Mouse (Mus musculus) retina, postnatal 1 day (tissue): ENCODE measurements around the gene Rapgef3.

Experiments used
- DNase-seq: peaks from one replicate; pipeline ENCODE4 v3.0.0-alpha.2; 2012

Gene Rapgef3

DNA sequence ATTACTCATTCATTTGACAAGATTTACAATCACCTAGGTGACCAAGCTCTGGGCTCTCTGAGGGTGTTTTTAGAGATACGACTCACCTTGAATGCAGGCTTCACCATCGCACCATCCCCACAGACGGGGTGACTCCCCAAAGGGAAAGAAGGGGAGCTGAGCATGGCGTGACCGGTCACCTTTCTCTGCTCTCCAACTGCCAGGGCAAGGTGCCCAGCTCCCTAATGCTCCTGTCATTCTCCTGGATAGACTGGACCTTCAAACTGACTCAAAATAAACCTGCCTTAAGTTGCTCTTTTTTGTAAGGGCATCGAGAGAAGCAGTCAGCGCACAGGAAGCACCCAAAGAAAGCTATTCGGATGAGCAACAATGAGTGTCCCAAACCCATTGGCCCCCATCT lies 2.5 kb upstream of the Rapgef3 start:
- DNase-seq, result no peak

DNA sequence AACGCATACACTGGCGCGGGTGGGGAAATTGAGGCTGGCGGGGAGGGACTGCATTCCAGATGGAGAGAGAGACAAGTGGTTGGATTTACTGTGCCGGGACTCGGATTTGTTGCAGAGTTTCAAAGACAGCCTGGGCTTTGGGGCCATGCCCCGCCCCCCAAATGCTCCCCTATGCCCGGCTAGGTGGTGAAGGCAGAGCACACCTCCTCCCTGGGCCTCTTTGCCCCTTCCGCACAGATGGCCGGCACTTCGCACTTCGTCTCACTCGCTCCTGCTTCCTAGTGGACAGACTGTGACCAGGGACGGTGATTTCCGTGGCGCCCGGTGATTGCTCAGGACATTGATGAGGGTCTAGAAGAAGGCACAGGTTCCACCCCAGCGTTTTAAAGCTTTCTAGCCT lies 420 bp upstream of the Rapgef3 start:
- DNase-seq, result peak; percentile 55

DNA sequence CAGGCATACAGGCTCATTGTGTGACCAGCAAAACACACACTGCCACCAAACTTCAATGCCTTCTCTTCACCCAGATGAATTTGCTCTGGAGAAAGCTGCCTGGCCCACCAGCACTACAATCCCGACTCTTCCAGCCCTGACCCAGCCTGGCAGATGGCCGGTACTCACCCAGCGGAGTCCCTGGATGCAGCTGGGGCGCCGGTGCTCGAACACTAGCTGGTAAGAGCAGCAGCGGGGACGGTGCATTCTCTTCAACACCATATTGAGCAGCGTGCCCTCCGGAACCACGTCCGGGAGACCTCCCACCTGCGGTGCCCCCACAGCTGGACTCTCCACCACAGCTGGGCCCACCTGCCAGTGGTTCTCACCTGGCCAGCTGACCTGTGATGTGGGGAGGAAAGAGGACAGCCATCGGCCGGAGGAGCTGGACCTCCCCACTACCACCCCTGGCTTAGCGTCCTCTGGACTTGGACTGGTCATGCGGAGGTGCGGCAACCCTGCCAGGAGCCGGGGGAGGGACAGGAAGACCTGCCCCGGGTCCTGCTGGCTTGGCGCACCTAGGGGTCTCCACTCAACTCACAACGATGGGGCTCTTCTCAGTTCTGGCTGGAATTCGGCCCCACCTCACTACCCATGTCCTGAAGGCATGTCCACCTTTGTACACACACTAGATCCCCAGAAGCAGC lies 1.0 kb downstream of the Rapgef3 start:
- no peak for DNase-seq

DNA sequence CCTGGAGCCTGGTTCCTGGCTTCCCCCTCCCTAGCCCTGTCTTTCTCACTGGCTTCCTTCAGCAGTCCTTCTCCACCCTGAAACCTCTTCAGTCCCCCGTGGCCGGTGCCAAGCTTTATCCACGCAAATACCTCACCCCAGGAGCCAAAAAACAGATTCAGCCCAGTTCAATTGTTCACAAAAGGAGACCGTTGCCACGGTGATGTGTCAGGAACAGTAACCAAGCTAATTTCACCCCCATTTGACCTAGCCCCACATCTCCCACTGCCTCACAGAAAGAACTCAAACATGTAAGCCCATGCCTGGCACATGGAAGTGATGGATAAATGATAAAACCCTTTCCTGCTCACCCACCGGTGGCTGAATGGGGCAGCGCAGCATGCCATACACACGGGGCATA lies 1.6 kb downstream of the Rapgef3 start:
- peak; percentile 64 for DNase-seq

DNA sequence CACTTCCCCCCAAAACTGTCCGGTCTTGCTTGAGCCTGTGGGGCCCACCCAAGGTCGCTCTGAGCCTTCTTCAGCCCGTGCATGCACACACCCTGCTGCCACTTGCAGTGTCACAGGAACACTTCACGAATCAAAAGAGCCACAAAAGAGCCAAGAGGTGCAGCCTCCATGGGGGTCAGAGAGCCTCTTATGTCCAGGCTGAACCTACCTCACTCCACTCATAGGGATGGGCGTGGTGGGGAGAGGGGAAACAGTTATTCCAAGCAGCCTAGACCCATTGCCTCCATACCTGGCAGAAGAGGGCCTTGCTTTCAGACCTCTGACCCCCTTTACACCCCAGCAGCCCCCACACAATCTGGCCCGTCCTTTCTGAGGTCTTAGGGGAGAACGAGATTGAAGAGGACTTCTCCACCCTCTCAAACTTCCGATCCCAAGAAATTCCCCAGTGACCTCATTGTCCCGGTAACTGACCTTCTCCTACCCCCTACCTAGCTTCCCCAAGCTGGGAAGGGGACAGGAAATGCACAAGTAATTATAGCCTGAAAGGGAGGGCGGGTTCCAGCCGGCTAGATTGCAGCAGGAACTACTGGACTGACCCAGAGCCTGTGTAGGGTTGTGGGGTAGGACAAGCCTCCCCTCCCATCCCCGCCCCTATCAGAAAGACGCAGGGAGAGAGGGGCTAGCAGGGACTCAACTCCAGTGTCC lies 2.5 kb downstream of the Rapgef3 start:
- DNase-seq, result no peak

DNA sequence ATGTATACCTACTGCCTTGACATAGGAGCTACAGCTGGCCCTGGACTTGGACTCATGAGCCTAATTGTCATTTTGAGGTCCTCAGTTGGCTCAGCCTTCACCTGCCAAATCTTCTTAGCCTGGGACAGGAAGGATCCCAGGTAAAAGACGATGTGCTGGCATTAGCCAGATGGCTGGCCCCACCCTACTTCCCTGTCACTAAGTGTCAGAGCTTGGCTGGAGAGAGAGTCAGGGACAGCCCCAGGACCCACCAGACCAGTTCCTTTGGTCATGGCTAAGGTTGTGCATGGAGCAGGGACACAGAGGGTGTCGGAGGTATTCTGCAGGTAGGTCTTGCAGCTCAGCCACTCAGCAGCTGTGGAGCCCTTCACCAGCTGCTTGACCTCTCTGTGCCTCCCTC lies 3.2 kb downstream of the Rapgef3 start:
- no peak for DNase-seq

DNA sequence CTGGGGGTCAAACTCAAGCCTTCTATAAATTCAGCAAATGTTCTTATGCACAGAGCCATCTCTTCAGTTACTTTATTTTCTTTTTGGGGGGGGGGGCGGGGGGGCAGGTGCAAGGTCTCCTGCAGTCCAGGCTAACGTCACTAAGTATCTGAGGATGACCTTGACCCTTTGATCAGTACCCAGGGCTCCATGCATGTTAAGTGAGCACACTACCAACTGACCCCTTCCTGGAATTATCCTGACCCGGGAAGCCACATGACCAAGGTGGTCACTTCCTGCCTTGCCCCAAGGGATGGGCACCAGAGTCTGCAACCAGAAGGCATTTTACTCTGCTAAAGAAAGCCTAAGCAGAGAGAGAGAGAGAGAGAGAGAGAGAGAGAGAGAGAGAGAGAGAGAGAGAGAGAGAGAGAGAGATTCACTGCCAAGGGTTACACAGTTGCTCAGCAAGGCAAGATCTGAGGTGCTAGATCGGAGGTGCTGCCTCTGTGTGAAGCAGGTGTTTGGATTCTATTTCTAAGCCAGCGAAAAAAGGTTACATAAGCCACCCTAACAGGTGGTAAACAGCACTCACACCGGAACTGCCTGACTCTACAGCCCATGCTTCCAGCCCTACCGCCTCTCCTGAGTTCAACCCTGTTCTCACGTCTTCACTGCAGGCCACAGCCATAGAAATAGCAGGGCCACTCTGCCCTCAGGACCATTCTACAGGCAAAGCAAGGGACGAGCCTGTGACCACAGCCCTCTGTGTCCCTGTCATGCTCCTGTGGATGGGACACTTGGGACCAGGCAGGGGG lies 4.3 kb downstream of the Rapgef3 start:
- DNase-seq, result no peak

DNA sequence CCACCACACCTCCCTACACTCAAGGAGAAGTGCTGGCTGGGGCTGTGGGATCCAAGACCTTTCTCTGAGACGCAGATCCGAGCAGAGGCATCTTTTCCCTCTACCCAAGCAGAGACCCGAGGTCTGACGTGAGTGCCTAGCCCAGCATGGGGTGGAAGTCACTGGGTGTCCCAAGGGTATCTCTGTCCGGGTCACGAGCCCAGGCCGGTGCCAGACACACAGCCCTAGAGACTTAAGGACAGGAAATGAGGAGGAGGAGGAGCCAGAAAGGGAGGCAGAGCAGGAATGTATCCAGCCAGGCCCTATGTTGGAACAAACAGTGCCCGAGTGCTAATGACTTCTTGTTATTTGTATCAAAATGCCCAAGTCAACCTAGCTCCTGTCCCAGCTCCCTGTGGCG lies 5.0 kb downstream of the Rapgef3 start:
- no peak for DNase-seq

DNA sequence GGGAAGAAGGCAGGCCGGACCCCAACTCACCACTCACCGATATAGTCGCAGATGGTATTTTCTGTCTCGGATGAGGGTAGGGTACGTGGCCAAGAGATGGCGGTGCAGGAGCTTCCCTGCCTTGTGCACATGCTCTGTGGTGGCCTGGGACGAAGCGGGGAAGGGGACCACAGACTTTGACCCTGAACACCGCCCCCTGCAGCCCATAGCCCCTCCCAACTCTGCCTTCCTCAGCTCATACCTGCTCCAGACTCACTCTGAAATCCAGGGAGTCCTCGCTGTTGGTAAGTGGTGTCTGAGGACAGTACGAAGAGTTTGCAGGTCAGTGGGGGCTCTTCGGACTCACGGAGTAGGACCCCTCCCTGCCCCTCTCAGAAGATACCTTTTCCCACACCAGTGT lies 6.3 kb downstream of the Rapgef3 start:
- no peak for DNase-seq

DNA sequence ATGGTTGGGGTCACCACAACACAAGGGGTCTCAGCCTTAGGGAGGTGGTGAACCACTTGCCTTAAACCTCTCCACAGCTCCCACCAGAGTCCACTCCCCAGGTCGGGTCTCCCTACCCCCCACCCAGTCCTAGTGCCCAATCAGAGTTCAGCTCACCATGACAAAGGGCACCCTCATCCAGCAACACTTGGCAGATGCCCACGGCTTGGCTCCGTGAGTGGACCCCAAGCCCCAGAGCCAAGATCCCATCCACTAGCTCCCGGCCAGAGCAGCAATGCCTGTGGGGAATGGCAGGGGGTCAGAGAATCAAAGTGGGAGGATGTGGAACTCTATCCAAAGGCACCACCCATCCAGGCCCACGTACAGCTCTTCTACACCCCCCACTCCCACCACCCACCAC lies 6.8 kb downstream of the Rapgef3 start:
- DNase-seq, result no peak

DNA sequence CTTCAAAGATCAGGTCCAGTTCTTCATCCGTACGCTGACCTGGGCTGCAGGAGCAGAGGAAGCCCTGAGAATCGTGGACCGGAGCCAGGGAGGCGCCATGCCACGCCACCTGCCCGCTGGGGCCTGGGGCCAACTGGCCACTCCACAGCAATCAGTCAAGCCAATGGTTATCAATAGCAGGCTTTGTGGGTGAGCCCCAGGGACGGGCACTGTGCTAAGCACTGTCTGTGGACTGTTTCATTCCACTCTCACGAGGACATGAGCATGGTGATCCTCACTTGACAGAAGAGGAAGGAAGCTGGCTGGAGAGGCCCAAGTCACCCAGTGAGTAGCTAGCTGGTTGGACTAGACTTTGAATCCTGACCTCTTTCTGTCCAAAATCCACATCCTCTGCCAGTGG lies 7.8 kb downstream of the Rapgef3 start:
- DNase-seq, result no peak

DNA sequence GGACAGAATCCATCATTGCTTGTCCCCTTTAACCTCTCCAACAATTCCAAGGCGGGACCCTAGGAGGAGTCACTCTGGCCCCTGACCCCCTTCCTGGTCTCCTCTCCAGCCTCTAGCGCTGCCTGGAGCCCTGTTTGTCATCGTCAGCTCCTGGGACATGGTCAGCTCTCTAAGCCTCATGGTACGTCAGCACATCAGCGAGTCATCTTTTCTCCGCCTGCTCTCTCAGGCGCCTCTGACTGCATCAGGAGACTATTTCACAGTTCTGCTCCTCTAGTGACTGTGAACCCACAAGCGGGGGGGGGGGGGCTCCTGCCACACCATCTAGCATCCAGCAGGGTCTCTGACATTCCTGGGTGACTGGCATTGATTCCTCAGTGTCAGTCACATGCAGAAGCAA lies 12.4 kb downstream of the Rapgef3 start:
- peak; percentile 41 for DNase-seq

DNA sequence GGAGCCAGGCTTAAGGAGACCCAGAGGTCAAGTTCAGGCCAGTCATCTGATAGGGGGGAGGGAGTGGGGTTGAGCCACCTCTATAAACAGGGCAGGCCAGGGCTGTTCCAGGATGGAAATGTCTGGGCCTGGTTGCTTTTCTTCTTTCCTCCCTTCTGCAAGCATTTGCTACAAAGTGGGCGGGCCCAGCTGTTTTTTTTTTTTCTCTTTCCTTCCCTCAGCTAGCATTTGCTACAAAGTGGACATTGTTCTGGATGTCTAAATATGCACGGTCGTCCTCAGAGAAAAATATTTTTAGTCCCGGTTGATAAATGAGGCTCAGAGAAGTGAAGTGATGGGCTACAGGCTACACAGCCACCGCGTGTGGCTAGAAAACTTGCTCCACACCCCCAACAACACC lies 13.3 kb downstream of the Rapgef3 start:
- no peak for DNase-seq

DNA sequence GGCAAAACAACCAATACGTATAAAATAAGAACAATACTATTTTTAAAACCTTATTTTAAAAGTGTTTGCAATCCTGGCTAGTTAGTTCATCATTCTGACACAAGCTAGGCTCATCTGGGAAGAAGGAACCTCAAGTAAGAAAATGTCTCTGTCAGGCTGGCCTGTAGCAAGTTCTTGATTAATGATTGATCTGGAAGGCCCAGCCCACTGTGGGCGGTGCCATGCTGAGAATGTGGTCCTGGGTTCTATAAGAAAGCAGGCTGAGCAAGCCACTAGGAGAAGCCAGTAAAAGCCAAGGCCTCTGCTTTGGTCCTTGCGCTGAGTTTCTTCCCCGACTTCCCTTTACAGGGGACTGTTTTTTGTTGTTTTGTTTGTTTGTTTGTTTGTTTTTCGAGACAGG lies 15.3 kb downstream of the Rapgef3 start:
- no peak for DNase-seq

DNA sequence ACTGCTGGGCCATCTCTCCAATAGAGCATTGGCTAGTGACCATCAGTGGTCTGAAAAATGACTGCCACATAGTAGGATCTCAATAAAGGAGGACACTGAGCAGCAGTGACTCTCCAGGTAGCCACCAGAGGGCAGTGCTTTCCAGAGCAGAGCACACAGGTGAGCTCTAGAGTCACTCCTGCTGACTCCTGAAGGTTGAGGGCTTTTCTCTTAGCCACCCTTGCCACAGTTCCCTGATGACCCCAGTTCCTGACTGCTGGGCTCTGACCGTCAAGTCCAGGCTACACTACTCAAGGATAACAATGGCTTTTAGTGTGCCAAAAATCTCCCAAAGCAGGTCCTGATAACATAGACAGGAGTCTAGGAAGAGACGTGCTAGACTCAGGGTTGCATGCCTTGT lies 16.1 kb downstream of the Rapgef3 start:
- no peak for DNase-seq

DNA sequence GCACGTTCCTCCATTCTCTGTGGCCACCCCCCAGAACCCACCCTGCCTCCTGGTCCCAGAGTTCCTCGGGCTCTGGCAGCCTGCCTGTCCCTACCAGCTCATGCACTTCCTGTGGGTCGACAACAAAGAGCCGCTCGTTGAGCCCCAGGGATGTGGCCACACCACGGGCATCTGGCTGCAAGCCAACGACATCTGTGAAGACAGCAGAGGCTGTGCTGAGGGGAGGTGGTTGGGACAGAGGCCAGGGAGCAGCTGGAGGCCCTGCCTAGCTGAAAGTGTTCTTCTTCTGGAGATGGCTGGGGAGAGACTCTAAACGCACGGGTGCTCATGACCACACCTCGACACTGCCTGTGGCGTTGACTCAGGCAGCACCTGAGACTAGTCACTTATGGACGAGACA lies 17.1 kb downstream of the Rapgef3 start:
- peak; percentile 97 for DNase-seq

DNA sequence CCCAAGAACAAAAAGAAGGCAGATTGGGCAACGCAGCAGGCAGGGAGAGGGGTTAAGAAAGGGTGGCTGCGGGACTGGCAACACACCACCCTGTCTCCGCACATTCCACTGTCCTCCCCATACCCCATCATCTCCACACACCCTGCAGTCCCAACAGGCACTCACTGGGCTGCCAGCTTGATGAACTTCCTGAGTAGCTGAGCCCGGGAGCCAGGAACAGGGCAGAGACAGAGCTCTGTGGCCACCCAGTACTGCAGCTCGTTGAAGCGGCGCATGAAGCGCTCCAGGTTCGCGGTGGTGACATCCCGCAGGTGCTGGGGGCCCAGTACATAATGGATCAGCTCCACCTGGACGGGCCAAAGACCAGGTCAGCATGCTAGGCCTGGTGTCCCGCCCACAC lies 17.9 kb downstream of the Rapgef3 start:
- no peak for DNase-seq

DNA sequence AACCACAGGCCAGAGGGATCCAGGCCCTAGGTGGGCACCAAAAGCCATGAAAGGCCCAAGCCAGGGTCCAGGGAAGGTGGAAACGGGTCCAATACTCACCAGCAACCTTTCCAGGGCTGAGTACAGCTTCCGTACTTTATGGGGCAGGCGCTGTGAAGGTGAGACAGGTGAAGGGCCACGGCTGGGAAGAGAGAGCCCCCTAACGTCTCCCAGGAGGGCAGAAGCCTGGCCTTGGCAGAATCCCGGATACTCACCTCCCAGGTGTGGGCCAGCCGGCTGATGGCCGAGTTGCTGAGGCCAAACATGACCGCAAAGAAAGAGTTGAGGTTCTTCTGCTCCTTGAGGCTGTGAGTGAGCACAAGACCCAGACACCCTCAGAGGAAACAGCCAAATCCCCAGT lies 18.4 kb downstream of the Rapgef3 start:
- DNase-seq, result no peak

DNA sequence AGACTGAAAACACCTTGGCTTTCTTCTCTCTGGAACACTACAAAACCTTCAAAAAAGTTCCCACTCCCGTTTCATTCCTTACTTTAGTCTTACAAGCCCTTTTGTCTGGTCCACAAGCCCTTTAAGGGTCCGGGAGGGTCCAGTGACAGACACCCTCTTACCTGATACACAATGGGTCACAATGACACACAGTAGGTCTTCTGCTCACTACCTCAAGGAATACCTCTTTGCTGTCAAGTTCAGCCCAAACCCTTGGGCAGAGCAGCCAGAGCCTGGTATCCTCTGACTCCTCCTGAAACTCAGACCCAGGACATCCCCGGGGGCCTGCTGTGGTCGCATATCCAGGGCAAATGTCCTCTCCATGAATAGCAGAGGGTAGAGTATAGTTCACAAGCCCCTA lies 18.8 kb downstream of the Rapgef3 start:
- no peak for DNase-seq

DNA sequence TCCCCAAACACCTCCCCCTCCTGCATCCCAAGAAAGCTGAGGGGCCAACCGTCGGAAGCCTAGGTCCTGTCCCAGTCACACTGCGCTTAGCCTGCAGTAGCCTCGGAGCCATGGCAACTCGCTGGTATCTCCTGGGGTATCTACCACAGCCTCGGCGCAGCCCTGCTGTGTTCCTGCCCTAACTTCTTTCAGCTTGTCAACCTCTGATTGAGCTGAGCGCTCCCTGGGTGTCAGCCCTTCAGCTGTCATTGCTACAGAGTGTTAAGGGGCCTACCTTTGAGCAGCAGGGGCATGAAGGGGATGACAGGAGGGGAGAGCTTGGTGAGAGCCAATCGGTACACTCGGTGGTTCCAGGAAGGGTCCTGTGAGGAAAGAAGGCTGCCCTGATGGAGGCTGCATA lies 19.5 kb downstream of the Rapgef3 start:
- DNase-seq, result no peak

DNA sequence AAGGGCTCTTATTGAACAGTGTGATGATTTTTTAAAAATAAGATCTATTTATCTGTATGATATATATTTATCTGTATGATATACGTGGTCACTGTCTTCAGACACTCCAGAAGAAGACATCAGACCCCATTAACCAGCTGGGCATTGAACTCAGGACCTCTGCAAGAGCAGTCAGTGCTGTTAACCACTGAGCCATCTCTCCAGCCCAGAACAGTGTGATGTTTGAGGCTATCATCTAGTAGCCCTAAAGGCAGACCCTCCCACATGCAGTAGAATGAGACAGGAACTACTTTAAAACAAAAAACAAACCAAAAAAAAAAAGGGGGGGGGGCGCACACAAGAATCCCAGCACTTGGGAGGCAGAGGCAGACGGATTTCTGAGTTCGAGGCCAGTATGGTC lies 20.3 kb downstream of the Rapgef3 start:
- DNase-seq, result no peak

DNA sequence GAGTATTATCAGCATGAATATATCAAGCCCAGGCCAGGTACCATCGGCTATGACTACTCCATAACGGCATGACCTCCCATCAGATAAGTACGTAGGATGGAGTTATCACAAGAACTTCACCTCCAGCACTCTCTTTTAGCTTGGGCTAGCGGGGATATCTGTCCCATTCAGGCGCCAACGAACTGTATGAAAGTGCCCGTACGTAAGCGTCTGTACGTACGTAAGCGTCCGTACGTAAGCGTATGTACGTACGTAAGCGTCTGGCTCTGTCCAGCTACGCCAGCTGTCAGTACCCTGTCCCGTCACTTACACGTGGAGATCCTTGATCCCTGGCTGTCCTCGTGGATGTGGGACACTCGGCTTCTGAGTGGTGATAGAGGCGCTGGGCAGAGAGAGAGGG lies 21.0 kb downstream of the Rapgef3 start:
- no peak for DNase-seq

DNA sequence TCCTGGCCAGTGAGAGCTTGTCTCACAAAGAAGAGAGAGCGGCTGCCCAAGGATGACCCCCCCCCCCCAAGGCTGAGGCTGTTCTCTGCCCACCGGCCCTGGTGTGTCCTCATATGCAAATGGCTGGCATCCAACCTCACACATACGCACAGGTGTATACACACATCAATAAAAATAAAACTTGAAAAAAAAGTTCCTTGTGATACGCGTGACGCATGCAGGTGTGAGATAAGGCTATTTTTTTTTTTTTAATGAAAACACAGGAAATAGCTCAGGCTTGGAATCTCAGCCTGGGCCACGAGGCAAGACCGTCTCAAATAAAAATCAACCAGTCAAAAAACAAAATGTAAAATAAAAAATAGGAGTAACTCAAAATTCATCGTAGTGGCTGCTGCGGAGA lies 21.5 kb downstream of the Rapgef3 start:
- no peak for DNase-seq

DNA sequence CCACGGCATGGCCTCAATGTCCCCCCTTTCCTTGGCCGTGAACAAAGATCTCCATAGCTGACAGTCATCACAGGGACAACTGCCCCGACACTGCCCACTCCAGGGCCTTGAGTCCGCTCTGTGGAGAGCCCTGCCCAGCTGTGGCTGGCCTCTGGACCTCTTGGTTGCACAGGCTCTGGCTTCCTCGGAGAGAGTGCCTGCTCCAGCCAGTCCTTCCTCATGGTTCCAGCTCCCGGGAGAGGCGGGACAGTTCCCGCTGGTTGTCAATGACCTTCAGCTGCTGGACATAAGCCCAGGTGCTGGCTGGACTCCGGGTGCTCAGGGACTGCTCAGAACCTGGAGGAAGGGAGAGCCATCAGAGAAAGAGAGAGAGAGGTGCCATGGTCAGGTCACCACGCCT lies 22.4 kb downstream of the Rapgef3 start:
- DNase-seq, result no peak
